In the genomic region with DNA sequence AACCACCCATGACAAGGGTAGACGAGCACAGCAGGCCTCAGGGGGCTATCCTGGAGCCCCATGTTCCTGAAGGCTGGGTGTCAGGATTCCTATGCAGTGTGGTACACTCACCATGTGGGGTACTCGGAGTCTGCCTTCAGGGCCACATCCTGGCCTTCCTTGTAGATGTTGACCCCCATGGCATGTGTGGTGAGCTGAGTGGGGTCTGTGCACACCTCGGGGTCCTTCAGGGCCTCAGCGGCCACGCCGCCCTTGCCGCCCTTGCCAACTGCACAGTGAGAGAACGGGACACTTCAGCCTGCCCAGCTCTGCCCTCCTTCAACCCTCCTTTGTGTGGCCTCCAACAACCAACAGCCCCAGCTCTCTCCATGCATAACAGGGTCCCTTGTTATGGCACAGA, we compare ENCODE assay signal across 8 mouse cellular contexts. TPM values are rescaled to one million over a fixed set of nuclear protein-coding genes. Genes with fewer than 3 reads are reported as not detected.
DNase-seq lines count a peak whose midpoint lies in the region; ATAC-seq and TF ChIP-seq lines count a peak whose summit lies in the region.

No protein-coding gene starts in this region.

- intact Hi-C loops in left cerebral cortex, adult 2 months (cut with DNase I) = loop anchor here (5.0 kb wide), 1 partner anchor 73 kb away; no protein-coding TSS in a partner anchor
- intact Hi-C loops in left cerebral cortex, postnatal 36 days (cut with DNase I) = no loop called here

- no peak for DNase-seq in left cerebral cortex, adult 2 months (ENCODE audit: extremely low spot score in 1 of 2, low spot score in 2 of 2)
- DNase-seq in left cerebral cortex, postnatal 36 days (ENCODE audit: low spot score in 2 of 2) = no peak
- no peak for DNase-seq in forebrain, embryonic 10.5 days (ENCODE audit: extremely low spot score, low spot score)
- DNase-seq in yolk sac, embryonic 10.5 days (ENCODE audit: low spot score) = no peak
- no peak for DNase-seq in frontal cortex, postnatal 14 days (ENCODE audit: low spot score in 2 of 2)
- DNase-seq in thymus, postnatal 0 days (ENCODE audit: low spot score) = no peak

- WGBS in forebrain, embryonic 10.5 days = 95% methylated on average over 8 of the region's 8 CpGs
- WGBS in limb, embryonic 12.5 days = 97% methylated on average over 8 of the region's 8 CpGs
- WGBS in neural tube, embryonic 14.5 days = 92% methylated on average over 8 of the region's 8 CpGs

- no peak for ATAC-seq in limb, embryonic 12.5 days (ENCODE audit: insufficient number of reproducible peaks, insufficient read depth, low FRiP score, low TSS enrichment, low read depth)
- ATAC-seq in neural tube, embryonic 14.5 days (ENCODE audit: low read depth) = no peak

- H3K27me3 ChIP-seq in forebrain, embryonic 10.5 days (ENCODE audit: poor library complexity, severe bottlenecking) = peaks cover 7% of the 10 kb centered on the region
- peaks cover 4% of the 10 kb centered on the region for H3K27me3 ChIP-seq in limb, embryonic 12.5 days
- H3K27me3 ChIP-seq in neural tube, embryonic 14.5 days (ENCODE audit: control insufficient read depth, insufficient read depth, low read length) = no peaks in the 10 kb centered on the region; the same call in 1 of the 2 replicates

- no peak overlapping the region; the same call in 1 of the 2 replicates for H3K9ac ChIP-seq in limb, embryonic 12.5 days (replicated peaks)
- H3K9ac ChIP-seq in neural tube, embryonic 14.5 days (replicated peaks; ENCODE audit: low read depth, low read length) = 0 out of 2 replicates have a peak overlapping the region, but pooled peaks have one; percentile 22

- peak overlapping the region; percentile 63 for H3K4me2 ChIP-seq in limb, embryonic 12.5 days
- peak overlapping the region; percentile 60; the same call in 1 of the 2 replicates for H3K4me2 ChIP-seq in neural tube, embryonic 14.5 days (ENCODE audit: low read depth, low read length)

- peak overlapping the region; percentile 89; the same call in 1 of the 2 replicates for H3K4me3 ChIP-seq in left cerebral cortex, adult 2 months
- H3K4me3 ChIP-seq in forebrain, embryonic 10.5 days = peak overlapping the region; percentile 61
- H3K4me3 ChIP-seq in limb, embryonic 12.5 days (replicated peaks) = peak overlapping the region; percentile 52
- H3K4me3 ChIP-seq in neural tube, embryonic 14.5 days (ENCODE audit: low read depth, low read length) = no peak overlapping the region

- H3K36me3 ChIP-seq in forebrain, embryonic 10.5 days (replicated peaks) = peaks cover 65% of the 10 kb centered on the region
- H3K36me3 ChIP-seq in limb, embryonic 12.5 days = peaks cover 60% of the 10 kb centered on the region
- H3K36me3 ChIP-seq in neural tube, embryonic 14.5 days (ENCODE audit: control insufficient read depth, insufficient read depth, low read length) = peaks cover 19% of the 10 kb centered on the region

- H3K4me1 ChIP-seq in forebrain, embryonic 10.5 days = peaks cover 30% of the 10 kb centered on the region
- peaks cover 16% of the 10 kb centered on the region for H3K4me1 ChIP-seq in limb, embryonic 12.5 days (replicated peaks)
- peaks cover 15% of the 10 kb centered on the region; the same call in 1 of the 2 replicates for H3K4me1 ChIP-seq in neural tube, embryonic 14.5 days (ENCODE audit: control insufficient read depth, insufficient read depth, low read length)

- H3K9me3 ChIP-seq in forebrain, embryonic 10.5 days = peaks cover 3% of the 10 kb centered on the region; the same call in 1 of the 2 replicates
- peaks cover 3% of the 10 kb centered on the region; the same call in 1 of the 2 replicates for H3K9me3 ChIP-seq in limb, embryonic 12.5 days
- H3K9me3 ChIP-seq in neural tube, embryonic 14.5 days (ENCODE audit: control insufficient read depth, low read length) = no peaks in the 10 kb centered on the region

- no peak overlapping the region for H3K27ac ChIP-seq in left cerebral cortex, adult 2 months
- peak overlapping the region; percentile 62 for H3K27ac ChIP-seq in forebrain, embryonic 10.5 days
- no peak overlapping the region for H3K27ac ChIP-seq in limb, embryonic 12.5 days
- H3K27ac ChIP-seq in neural tube, embryonic 14.5 days (ENCODE audit: low read depth, low read length) = no peak overlapping the region

- TF ChIP-seq CTCF in left cerebral cortex, adult 2 months (IDR thresholded peaks at IDR 0.05) = no peak

RNA-seq across cellular contexts. Expression of gene Mrpl54, which starts 1.2 kb away (rescaled TPM):
- 10 to 100 TPM; 41.3 to 42.8 TPM for total RNA-seq in left cerebral cortex, adult 2 months (2021)
- 10 to 100 TPM; 43.0 to 48.2 TPM for total RNA-seq in left cerebral cortex, postnatal 36 days (2021)
- 217 TPM in 2 replicates for polyA plus RNA-seq in forebrain, embryonic 10.5 days (2016; fragmentation: Nextera tagmentation; extraction: Ambion mirVana)
- 207 and 217 TPM in 2 replicates for polyA plus RNA-seq in limb, embryonic 12.5 days (2016; fragmentation: Nextera tagmentation; extraction: Ambion mirVana)
- 130 and 136 TPM in 2 replicates for polyA plus RNA-seq in neural tube, embryonic 14.5 days (2014; fragmentation: Nextera tagmentation; extraction: Ambion mirVana)
- 216 and 225 TPM in 2 replicates for polyA plus RNA-seq in thymus, postnatal 0 days (2015; fragmentation: Nextera tagmentation; extraction: Ambion mirVana)

RNA-seq across cellular contexts. Expression of gene Apba3, which starts 1.2 kb away (rescaled TPM):
- 10 to 100 TPM; 35.8 to 38.6 TPM for total RNA-seq in left cerebral cortex, adult 2 months (2021)
- 10 to 100 TPM; 30.1 to 39.3 TPM for total RNA-seq in left cerebral cortex, postnatal 36 days (2021)
- polyA plus RNA-seq in forebrain, embryonic 10.5 days (2016; fragmentation: Nextera tagmentation; extraction: Ambion mirVana) = 51.9 and 52.1 TPM in 2 replicates
- 48.8 and 53.1 TPM in 2 replicates for polyA plus RNA-seq in limb, embryonic 12.5 days (2016; fragmentation: Nextera tagmentation; extraction: Ambion mirVana)
- polyA plus RNA-seq in neural tube, embryonic 14.5 days (2014; fragmentation: Nextera tagmentation; extraction: Ambion mirVana) = 26.1 and 27.8 TPM in 2 replicates
- polyA plus RNA-seq in thymus, postnatal 0 days (2015; fragmentation: Nextera tagmentation; extraction: Ambion mirVana) = 34.8 and 38.7 TPM in 2 replicates

RNA-seq across cellular contexts. Expression of gene Matk, which starts 12.8 kb away (rescaled TPM):
- total RNA-seq in left cerebral cortex, adult 2 months (2021) = 100 to 1,000 TPM; 212 to 221 TPM
- total RNA-seq in left cerebral cortex, postnatal 36 days (2021) = 100 to 1,000 TPM; 191 to 213 TPM
- 3.7 and 5.0 TPM in 2 replicates for polyA plus RNA-seq in forebrain, embryonic 10.5 days (2016; fragmentation: Nextera tagmentation; extraction: Ambion mirVana)
- 4.2 and 4.9 TPM in 2 replicates for polyA plus RNA-seq in limb, embryonic 12.5 days (2016; fragmentation: Nextera tagmentation; extraction: Ambion mirVana)
- polyA plus RNA-seq in neural tube, embryonic 14.5 days (2014; fragmentation: Nextera tagmentation; extraction: Ambion mirVana) = 21.8 and 37.6 TPM in 2 replicates
- polyA plus RNA-seq in thymus, postnatal 0 days (2015; fragmentation: Nextera tagmentation; extraction: Ambion mirVana) = 17.7 and 19.3 TPM in 2 replicates

RNA-seq across cellular contexts. Expression of gene Tjp3, which starts 25.8 kb away (rescaled TPM):
- total RNA-seq in left cerebral cortex, adult 2 months (2021) = under 1 TPM; 0.26 to 0.45 TPM
- total RNA-seq in left cerebral cortex, postnatal 36 days (2021) = under 1 TPM in 1 of 2 experiments, not detected in 1; 0.50 TPM
- 8.8 and 10.1 TPM in 2 replicates for polyA plus RNA-seq in forebrain, embryonic 10.5 days (2016; fragmentation: Nextera tagmentation; extraction: Ambion mirVana)
- polyA plus RNA-seq in limb, embryonic 12.5 days (2016; fragmentation: Nextera tagmentation; extraction: Ambion mirVana) = 3.2 and 3.6 TPM in 2 replicates
- polyA plus RNA-seq in neural tube, embryonic 14.5 days (2014; fragmentation: Nextera tagmentation; extraction: Ambion mirVana) = 2.6 and 4.4 TPM in 2 replicates
- 7.8 and 9.3 TPM in 2 replicates for polyA plus RNA-seq in thymus, postnatal 0 days (2015; fragmentation: Nextera tagmentation; extraction: Ambion mirVana)

RNA-seq across cellular contexts. Expression of gene Pip5k1c, which starts 27.2 kb away (rescaled TPM):
- 100 to 1,000 TPM; 431 TPM for total RNA-seq in left cerebral cortex, adult 2 months (2021)
- 100 to 1,000 TPM; 419 to 450 TPM for total RNA-seq in left cerebral cortex, postnatal 36 days (2021)
- polyA plus RNA-seq in forebrain, embryonic 10.5 days (2016; fragmentation: Nextera tagmentation; extraction: Ambion mirVana) = 60.6 and 62.1 TPM in 2 replicates
- polyA plus RNA-seq in limb, embryonic 12.5 days (2016; fragmentation: Nextera tagmentation; extraction: Ambion mirVana) = 63.9 and 68.5 TPM in 2 replicates
- polyA plus RNA-seq in neural tube, embryonic 14.5 days (2014; fragmentation: Nextera tagmentation; extraction: Ambion mirVana) = 133 and 140 TPM in 2 replicates
- 36.9 and 38.6 TPM in 2 replicates for polyA plus RNA-seq in thymus, postnatal 0 days (2015; fragmentation: Nextera tagmentation; extraction: Ambion mirVana)
